Mouse (Mus musculus) midbrain, embryonic 14.5 days (tissue): ENCODE data around the gene Slc44a2. TPM values are rescaled to one million over a fixed set of nuclear protein-coding genes. Genes with fewer than 3 reads are reported as not detected.
A peak's percentile ranks its signal among the peaks of the same experiment; 100 is the strongest.

Experiments used
- ATAC-seq: fragments of 200-750 bp; cut with Nextera tagmentation; 2 replicates; pipeline ENCODE4 v1.8.0; 2017; ENCODE audit warnings: moderate number of reproducible peaks, moderate library complexity; ENCODE audit not compliant: low FRiP score, low TSS enrichment
- DNase-seq: peaks from one replicate; pipeline ENCODE4 v3.0.0-alpha.2; 2015
- H3K27ac ChIP-seq: fragments of 300-500 bp; sonication (generic); replicated peaks from 2 replicates; pipeline ENCODE4 v1.5.1; 2014; ENCODE audit warnings: mild to moderate bottlenecking, low read depth, low read length, moderate library complexity
- H3K27me3 ChIP-seq: fragments of 300-500 bp; sonication (generic); 2 replicates; pipeline ENCODE4 v1.6.1; 2014; ENCODE audit warnings: low read length, control low read depth, mixed read lengths; ENCODE audit not compliant: control insufficient read depth, insufficient read depth
- H3K36me3 ChIP-seq: fragments of 300-500 bp; sonication (generic); 2 replicates; pipeline ENCODE4 v1.6.1; 2014; ENCODE audit warnings: low read length, control low read depth; ENCODE audit not compliant: control insufficient read depth, insufficient read depth
- H3K4me1 ChIP-seq: fragments of 300-500 bp; sonication (generic); 2 replicates; pipeline ENCODE4 v1.6.1; 2014; ENCODE audit warnings: mild to moderate bottlenecking, antibody characterized with exemption, low read length, control low read depth; ENCODE audit not compliant: control insufficient read depth, insufficient read depth
- H3K4me2 ChIP-seq: fragments of 300-500 bp; sonication (generic); 2 replicates; pipeline ENCODE4 v1.6.1; 2014; ENCODE audit warnings: mild to moderate bottlenecking, low read length, moderate library complexity
- H3K4me3 ChIP-seq: fragments of 300-500 bp; sonication (generic); replicated peaks from 2 replicates; pipeline ENCODE4 v1.5.1; 2014; ENCODE audit warnings: low read depth, low read length
- H3K9ac ChIP-seq: fragments of 300-500 bp; sonication (generic); replicated peaks from 2 replicates; pipeline ENCODE4 v1.6.1; 2014; ENCODE audit warnings: mild to moderate bottlenecking, low read length, moderate library complexity
- H3K9me3 ChIP-seq: fragments of 300-500 bp; sonication (generic); 2 replicates; pipeline ENCODE4 v1.6.1; 2016; ENCODE audit warnings: low read length, control low read depth, mixed read lengths; ENCODE audit not compliant: control insufficient read depth
- WGBS: fragments of 180-500 bp; shearing (Covaris S2); extraction: QIAGEN DNeasy Blood & Tissue Kit; methylation state at CpG from one replicate; pipeline ENCODE4 v1.1.7; 2014; 5-methylcytosine and 5-hydroxymethylcytosine counted together
- polyA plus RNA-seq: library from polyadenylated mRNA; unstranded; fragments of >200 nt; fragmentation: Nextera tagmentation; extraction: Ambion mirVana; gene quantifications from 2 replicates; pipeline ENCODE4 v1.2.1, GENCODE M21; 2014

Gene Slc44a2
- polyA plus RNA-seq = 49.3 and 67.4 TPM in 2 replicates

GRCm38 (mm10) chr9:21320619-21321512 lies at the start of gene Slc44a2:
Gene Slc44a2, plus strand, starts transcription at chr9:21320698.
- Histone ChIP-seq H3K4me2 (peak within 1 kb of the TSS; percentile 93), H3K27me3 (no peaks in the 10 kb centered on the region), H3K4me3 (peak within 1 kb of the TSS; percentile 77), H3K4me1 (peaks cover 11% of the 10 kb centered on the region), H3K9ac (peak within 1 kb of the TSS; percentile 77), H3K27ac (0 out of 2 replicates have a peak within 1 kb of the TSS, but pooled peaks have one; percentile 45), H3K36me3 (no peaks in the 10 kb centered on the region), H3K9me3 (no peaks in the 10 kb centered on the region)
- WGBS = 1% methylated on average over 52 of the region's 52 CpGs
- peak; percentile 94 for ATAC-seq
- DNase-seq = peak; percentile 92

DNA sequence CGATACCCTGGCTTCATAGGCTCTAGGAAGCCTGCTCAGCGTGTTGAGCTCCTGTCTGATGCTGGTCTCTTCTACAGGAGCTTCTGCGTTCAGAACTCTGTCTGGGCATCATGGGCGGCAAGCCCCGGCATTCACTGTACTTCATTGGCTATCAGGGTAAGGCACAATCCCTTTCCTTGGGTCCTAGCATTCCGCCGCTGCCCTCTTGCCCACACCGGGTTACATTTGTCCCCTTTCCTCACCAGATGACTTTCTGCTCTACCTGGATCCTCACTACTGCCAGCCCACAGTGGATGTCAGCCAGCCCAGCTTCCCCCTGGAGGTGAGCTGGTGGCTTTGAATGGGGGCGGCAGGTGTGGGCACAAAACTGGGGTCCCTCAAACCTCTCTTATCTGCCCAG lies 48.1 kb upstream of the Slc44a2 start:
- Histone ChIP-seq H3K9me3 (no peaks in the 10 kb centered on the region), H3K4me3 (no peak overlapping the region), H3K27me3 (no peaks in the 10 kb centered on the region), H3K4me2 (no peak overlapping the region), H3K36me3 (peaks cover 96% of the 10 kb centered on the region), H3K4me1 (no peaks in the 10 kb centered on the region), H3K9ac (no peak overlapping the region), H3K27ac (no peak overlapping the region)
- no peak for ATAC-seq
- WGBS = 94% methylated on average over 9 of the region's 9 CpGs
- DNase-seq = no peak

DNA sequence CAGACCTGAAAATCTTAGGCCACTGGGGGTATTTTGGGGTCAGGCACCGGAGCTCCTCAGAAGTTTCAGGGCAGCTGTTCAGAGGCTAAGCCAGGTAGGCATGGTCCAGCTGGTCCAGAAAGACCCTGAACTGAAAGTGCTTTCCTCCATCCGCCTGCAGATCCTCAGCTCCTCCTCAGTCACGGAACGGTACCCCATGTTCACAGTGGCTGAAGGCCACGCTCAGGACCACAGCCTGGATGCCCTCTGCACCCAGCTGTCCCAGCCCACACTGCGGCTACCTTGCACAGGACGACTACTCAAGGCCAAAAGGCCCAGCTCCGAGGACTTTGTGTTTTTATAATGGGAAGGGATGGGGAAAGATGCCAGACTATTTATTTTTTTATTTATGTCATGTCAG lies 47.4 kb upstream of the Slc44a2 start:
- H3K4me1 ChIP-seq = no peaks in the 10 kb centered on the region
- DNase-seq = no peak
- H3K4me2 ChIP-seq = no peak overlapping the region
- ATAC-seq = no peak
- no peak overlapping the region for H3K4me3 ChIP-seq
- peaks cover 98% of the 10 kb centered on the region for H3K36me3 ChIP-seq
- no peak overlapping the region for H3K9ac ChIP-seq
- H3K27me3 ChIP-seq = no peaks in the 10 kb centered on the region
- H3K27ac ChIP-seq = no peak overlapping the region
- WGBS = 87% methylated on average over 8 of the region's 8 CpGs
- H3K9me3 ChIP-seq = no peaks in the 10 kb centered on the region

GRCm38 (mm10) chr9:21273520-21274228 lies 46.8 kb upstream of the Slc44a2 start:
- WGBS = 87% methylated on average over 7 of the region's 7 CpGs
- Histone ChIP-seq H3K4me2 (no peak overlapping the region), H3K36me3 (peaks cover 97% of the 10 kb centered on the region)

GRCm38 (mm10) chr9:21274336-21274735 lies 46.2 kb upstream of the Slc44a2 start:
- ATAC-seq (no peak), DNase-seq (no peak)
- Histone ChIP-seq H3K9me3 (no peaks in the 10 kb centered on the region), H3K9ac (no peak overlapping the region), H3K27ac (no peak overlapping the region), H3K4me1 (no peaks in the 10 kb centered on the region), H3K4me3 (no peak overlapping the region), H3K4me2 (no peak overlapping the region), H3K27me3 (no peaks in the 10 kb centered on the region), H3K36me3 (peaks cover 97% of the 10 kb centered on the region)
- WGBS = 97% methylated on average over 3 of the region's 3 CpGs

More at GRCm38 (mm10) chr9:21273520-21274228, 46.8 kb upstream of the Slc44a2 start:
- no peak overlapping the region for H3K9ac ChIP-seq
- no peaks in the 10 kb centered on the region for H3K4me1 ChIP-seq
- no peak for DNase-seq
- no peaks in the 10 kb centered on the region for H3K9me3 ChIP-seq
- H3K27me3 ChIP-seq = no peaks in the 10 kb centered on the region
- H3K4me3 ChIP-seq = no peak overlapping the region
- no peak overlapping the region for H3K27ac ChIP-seq
- ATAC-seq = no peak

DNA sequence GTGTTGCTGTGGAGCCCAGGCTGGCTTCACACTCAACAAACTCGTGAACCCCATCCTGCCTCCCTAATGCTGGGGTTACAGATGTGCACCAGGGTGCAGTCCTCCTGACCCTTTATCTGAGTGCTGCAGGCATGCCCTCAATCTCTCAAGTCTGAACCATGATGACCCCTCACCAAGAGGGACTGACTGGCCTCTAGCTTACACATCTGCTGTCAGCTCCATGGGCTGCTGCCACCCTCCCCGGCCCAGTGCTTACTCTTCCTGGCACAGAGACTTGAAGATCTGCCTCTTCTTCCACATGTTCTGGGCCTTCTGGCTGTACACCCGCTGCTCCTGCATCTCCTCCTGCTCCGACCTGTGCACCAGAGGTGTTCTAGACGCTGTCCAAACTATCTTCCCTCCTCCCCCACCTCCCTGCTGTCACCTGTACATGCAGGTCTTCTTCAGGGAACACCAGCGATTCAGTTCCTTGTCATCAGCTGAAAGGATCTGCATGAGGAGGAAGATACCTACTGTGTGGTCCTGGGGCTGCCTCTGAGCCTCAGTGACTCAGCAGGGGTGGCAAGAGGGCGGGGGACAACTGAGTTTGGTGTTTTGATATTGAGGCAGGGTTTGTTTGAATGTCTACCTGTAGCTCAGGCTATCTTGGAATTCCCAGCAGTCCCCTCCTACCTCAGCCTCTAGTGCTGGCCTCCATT lies 45.3 kb upstream of the Slc44a2 start:
- ATAC-seq = no peak
- no peaks in the 10 kb centered on the region for H3K27me3 ChIP-seq
- peaks cover 99% of the 10 kb centered on the region for H3K36me3 ChIP-seq

DNA sequence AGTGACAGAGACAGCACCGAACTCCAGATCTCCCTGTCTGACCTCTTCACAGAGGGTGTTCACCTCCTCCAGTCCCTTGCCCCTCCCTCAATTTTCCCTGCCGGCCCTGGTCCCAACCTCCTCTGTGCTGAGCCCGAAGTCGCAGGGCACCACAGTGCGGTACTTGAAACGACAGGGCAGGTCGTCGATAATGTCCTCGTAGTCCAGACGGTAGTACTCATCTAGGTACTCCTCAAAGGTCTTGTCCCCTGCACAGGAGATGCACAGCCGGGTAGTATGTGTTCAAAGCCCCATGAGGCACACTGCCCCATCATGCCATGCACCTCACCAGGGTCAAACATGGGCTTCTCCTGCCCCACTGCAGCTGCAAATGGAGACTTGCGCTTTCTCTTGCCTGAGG lies 44.8 kb upstream of the Slc44a2 start:
- Histone ChIP-seq H3K9me3 (no peaks in the 10 kb centered on the region), H3K36me3 (peaks cover 97% of the 10 kb centered on the region), H3K9ac (no peak overlapping the region), H3K4me3 (no peak overlapping the region), H3K27ac (no peak overlapping the region), H3K27me3 (no peaks in the 10 kb centered on the region), H3K4me1 (no peaks in the 10 kb centered on the region), H3K4me2 (no peak overlapping the region)
- ATAC-seq (no peak), DNase-seq (no peak)
- WGBS = 92% methylated on average over 12 of the region's 12 CpGs

More for the DNA sequence above, 45.3 kb upstream of the Slc44a2 start:
- H3K4me2 ChIP-seq = no peak overlapping the region
- no peaks in the 10 kb centered on the region for H3K4me1 ChIP-seq
- H3K9me3 ChIP-seq = no peaks in the 10 kb centered on the region
- no peak overlapping the region for H3K9ac ChIP-seq
- H3K4me3 ChIP-seq = no peak overlapping the region
- no peak overlapping the region for H3K27ac ChIP-seq
- DNase-seq = no peak
- 85% methylated on average over 7 of the region's 7 CpGs for WGBS

DNA sequence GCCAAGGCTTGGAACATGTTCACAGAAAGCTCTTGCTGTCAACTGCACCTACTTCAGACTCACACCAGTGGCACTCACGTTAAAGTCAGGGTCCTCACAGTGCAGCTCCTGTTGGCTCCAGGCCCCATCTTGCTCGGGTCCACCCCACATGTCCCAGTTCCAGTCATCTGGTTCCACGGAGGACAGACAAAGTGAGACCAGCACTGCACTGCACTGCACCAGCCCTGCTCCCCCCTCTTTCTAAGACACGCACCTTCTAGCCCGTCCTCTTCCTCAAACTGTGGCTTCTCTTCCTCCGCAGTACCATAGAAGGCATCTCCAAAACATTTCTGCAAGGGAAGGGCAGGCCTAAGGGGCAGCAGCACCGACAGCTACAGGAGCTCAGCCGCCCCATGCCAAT lies 44.2 kb upstream of the Slc44a2 start:
- H3K4me3 ChIP-seq = no peak overlapping the region
- no peak for DNase-seq
- H3K27ac ChIP-seq = no peak overlapping the region
- H3K36me3 ChIP-seq = peaks cover 96% of the 10 kb centered on the region
- ATAC-seq = no peak
- 92% methylated on average over 8 of the region's 8 CpGs for WGBS
- H3K9ac ChIP-seq = no peak overlapping the region
- H3K4me1 ChIP-seq = no peaks in the 10 kb centered on the region
- H3K4me2 ChIP-seq = no peak overlapping the region
- no peaks in the 10 kb centered on the region for H3K9me3 ChIP-seq
- H3K27me3 ChIP-seq = no peaks in the 10 kb centered on the region
